Mouse (Mus musculus) midbrain, embryonic 14.5 days (tissue): ENCODE measurements around the gene Fastkd1. TPM values are rescaled to one million over a fixed set of nuclear protein-coding genes. Genes with fewer than 3 reads are reported as not detected.

ENCODE experiments used
- ATAC-seq: fragments of 200-750 bp; cut with Nextera tagmentation; 2 replicates; pipeline ENCODE4 v1.8.0; 2017; ENCODE audit warnings: moderate number of reproducible peaks, moderate library complexity; ENCODE audit not compliant: low FRiP score, low TSS enrichment
- DNase-seq: peaks from one replicate; pipeline ENCODE4 v3.0.0-alpha.2; 2015
- H3K27ac ChIP-seq: fragments of 300-500 bp; sonication (generic); replicated peaks from 2 replicates; pipeline ENCODE4 v1.5.1; 2014; ENCODE audit warnings: mild to moderate bottlenecking, low read depth, low read length, moderate library complexity
- H3K27me3 ChIP-seq: fragments of 300-500 bp; sonication (generic); 2 replicates; pipeline ENCODE4 v1.6.1; 2014; ENCODE audit warnings: low read length, control low read depth, mixed read lengths; ENCODE audit not compliant: control insufficient read depth, insufficient read depth
- H3K36me3 ChIP-seq: fragments of 300-500 bp; sonication (generic); 2 replicates; pipeline ENCODE4 v1.6.1; 2014; ENCODE audit warnings: low read length, control low read depth; ENCODE audit not compliant: control insufficient read depth, insufficient read depth
- H3K4me1 ChIP-seq: fragments of 300-500 bp; sonication (generic); 2 replicates; pipeline ENCODE4 v1.6.1; 2014; ENCODE audit warnings: mild to moderate bottlenecking, antibody characterized with exemption, low read length, control low read depth; ENCODE audit not compliant: control insufficient read depth, insufficient read depth
- H3K4me2 ChIP-seq: fragments of 300-500 bp; sonication (generic); 2 replicates; pipeline ENCODE4 v1.6.1; 2014; ENCODE audit warnings: mild to moderate bottlenecking, low read length, moderate library complexity
- H3K4me3 ChIP-seq: fragments of 300-500 bp; sonication (generic); replicated peaks from 2 replicates; pipeline ENCODE4 v1.5.1; 2014; ENCODE audit warnings: low read depth, low read length
- H3K9ac ChIP-seq: fragments of 300-500 bp; sonication (generic); replicated peaks from 2 replicates; pipeline ENCODE4 v1.6.1; 2014; ENCODE audit warnings: mild to moderate bottlenecking, low read length, moderate library complexity
- H3K9me3 ChIP-seq: fragments of 300-500 bp; sonication (generic); 2 replicates; pipeline ENCODE4 v1.6.1; 2016; ENCODE audit warnings: low read length, control low read depth, mixed read lengths; ENCODE audit not compliant: control insufficient read depth
- WGBS: fragments of 180-500 bp; shearing (Covaris S2); extraction: QIAGEN DNeasy Blood & Tissue Kit; methylation state at CpG from one replicate; pipeline ENCODE4 v1.1.7; 2014; 5-methylcytosine and 5-hydroxymethylcytosine counted together
- polyA plus RNA-seq: library from polyadenylated mRNA; unstranded; fragments of >200 nt; fragmentation: Nextera tagmentation; extraction: Ambion mirVana; gene quantifications from 2 replicates; pipeline ENCODE4 v1.2.1, GENCODE M21; 2014

Fastkd1 gene
- polyA plus RNA-seq, result 15.7 and 20.1 TPM in 2 replicates

DNA sequence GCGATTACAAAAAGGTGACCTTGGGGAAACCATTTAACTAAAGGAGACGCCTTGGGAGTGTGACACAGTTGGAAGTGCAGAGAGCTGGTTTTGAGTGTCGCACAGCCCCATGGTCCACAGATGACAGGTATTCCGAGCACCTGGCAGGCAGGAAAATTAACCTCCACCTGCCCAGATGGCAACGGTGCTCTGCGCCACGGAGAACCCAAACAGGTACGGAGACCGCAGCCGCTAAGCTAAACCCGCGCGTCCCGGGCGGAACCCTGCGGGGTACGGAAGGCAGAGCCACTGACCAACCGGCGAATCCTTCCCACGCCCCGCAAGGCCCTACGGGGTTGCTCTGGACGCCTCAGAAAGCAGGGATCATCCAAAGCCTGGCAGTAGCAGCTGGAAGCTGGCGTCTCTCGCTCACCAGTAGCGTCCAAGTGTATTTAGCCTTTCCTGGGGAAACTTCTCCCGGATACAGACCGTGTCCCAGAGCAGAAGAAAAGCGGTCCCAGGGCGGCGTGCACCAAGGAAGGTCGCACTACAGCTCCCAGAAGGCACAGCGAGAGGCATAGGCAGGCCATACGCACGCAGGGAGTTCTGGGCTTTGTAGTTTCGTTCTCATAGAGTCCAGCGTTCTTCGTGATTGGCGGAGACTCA, at the start of gene Fastkd1:
Fastkd1 (minus strand) TSS at position 536 of the 645 bp plus-strand sequence.
- no peaks in the 10 kb centered on the region for H3K9me3 ChIP-seq
- under 1% methylated on average over 39 of the region's 39 CpGs for WGBS
- 0 out of 2 replicates have a peak within 1 kb of the TSS, but pooled peaks have one; percentile 5 for H3K27ac ChIP-seq
- H3K4me1 ChIP-seq, result 0 out of 2 replicates have a peak, but pooled peaks cover 2% of the 10 kb centered on the region
- peak; percentile 95 for DNase-seq
- ATAC-seq, result peak; percentile 99
- 0 out of 2 replicates have a peak, but pooled peaks cover 9% of the 10 kb centered on the region for H3K36me3 ChIP-seq
- H3K4me3 ChIP-seq, result peak within 1 kb of the TSS; percentile 58
- no peaks in the 10 kb centered on the region for H3K27me3 ChIP-seq
- peak within 1 kb of the TSS; percentile 72 for H3K4me2 ChIP-seq
- peak within 1 kb of the TSS; percentile 60 for H3K9ac ChIP-seq

DNA sequence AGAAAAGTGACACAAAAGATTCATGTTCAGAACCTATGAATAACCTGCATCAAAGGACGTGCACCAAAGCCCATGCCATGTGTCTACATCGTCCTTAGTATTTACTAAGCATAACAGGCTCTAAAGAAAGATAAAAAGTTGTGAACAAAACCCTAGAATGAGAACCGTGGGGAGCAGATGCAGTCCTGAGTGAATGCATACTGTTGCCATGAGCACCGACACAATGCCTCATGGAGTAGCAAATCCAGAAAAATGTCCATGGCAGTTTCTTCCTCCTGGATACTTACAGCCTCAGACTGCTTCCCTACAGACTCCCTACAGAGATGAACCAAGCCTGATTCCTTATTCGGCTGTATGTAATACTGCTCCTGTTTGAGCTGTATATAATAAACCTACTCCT, 47.7 kb upstream of the Fastkd1 start:
- no peaks in the 10 kb centered on the region for H3K4me1 ChIP-seq
- no peak overlapping the region for H3K4me2 ChIP-seq
- DNase-seq (peak; percentile 21), ATAC-seq (no peak; the same call in 1 of the 2 replicates)
- no peaks in the 10 kb centered on the region for H3K9me3 ChIP-seq
- no peaks in the 10 kb centered on the region for H3K27me3 ChIP-seq
- no peak overlapping the region for H3K27ac ChIP-seq
- H3K36me3 ChIP-seq, result 0 out of 2 replicates have a peak, but pooled peaks cover 2% of the 10 kb centered on the region
- H3K9ac ChIP-seq, result no peak overlapping the region
- WGBS, result 9% methylated on average over 5 of the region's 5 CpGs
- H3K4me3 ChIP-seq, result no peak overlapping the region

DNA sequence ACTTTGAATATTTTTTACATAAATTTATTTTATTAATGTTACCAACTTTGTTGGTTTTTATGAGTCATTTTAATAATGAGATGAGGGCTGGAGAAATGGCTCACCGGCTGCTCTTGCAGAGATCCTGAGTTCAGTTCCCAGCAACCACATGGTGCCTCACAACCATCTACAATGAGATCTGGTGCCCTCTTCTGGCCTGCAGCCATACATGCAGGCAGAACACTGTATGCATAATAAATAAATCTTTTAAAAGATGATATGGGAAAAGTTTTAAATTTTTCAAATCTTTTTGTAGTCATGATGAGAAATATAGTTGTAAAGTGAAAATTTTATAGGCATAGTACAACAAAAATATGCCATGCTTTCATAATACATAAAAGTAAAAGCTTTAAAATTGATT, 31.8 kb upstream of the Fastkd1 start:
- Histone ChIP-seq H3K36me3 (peaks cover 66% of the 10 kb centered on the region), H3K9me3 (no peaks in the 10 kb centered on the region), H3K9ac (no peak overlapping the region), H3K27ac (no peak overlapping the region), H3K4me2 (no peak overlapping the region), H3K27me3 (no peaks in the 10 kb centered on the region), H3K4me1 (no peaks in the 10 kb centered on the region), H3K4me3 (no peak overlapping the region)
- no peak for DNase-seq
- WGBS, result 92% methylated on average over 1 of the region's 1 CpGs
- no peak for ATAC-seq

- DNase-seq (peak; percentile 21), ATAC-seq (no peak)
- no peaks in the 10 kb centered on the region for H3K27me3 ChIP-seq
- peak overlapping the region; percentile 69 for H3K4me2 ChIP-seq
- no peaks in the 10 kb centered on the region for H3K9me3 ChIP-seq
- peaks cover 10% of the 10 kb centered on the region; the same call in 1 of the 2 replicates for H3K4me1 ChIP-seq
- under 1% methylated on average over 13 of the region's 13 CpGs for WGBS
- H3K9ac ChIP-seq, result peak overlapping the region; percentile 85
- no peaks in the 10 kb centered on the region for H3K36me3 ChIP-seq
- H3K4me3 ChIP-seq, result peak overlapping the region; percentile 89
- peak overlapping the region; percentile 87 for H3K27ac ChIP-seq
These were observed 10.2 kb upstream of the Fastkd1 start for GRCm38 (mm10) chr2:69723519-69723825.

GRCm38 (mm10) chr2:69722650-69723518, 9.6 kb upstream of the Fastkd1 start:
- under 1% methylated on average over 90 of the region's 91 CpGs for WGBS
- peak; percentile 98 for ATAC-seq

GRCm38 (mm10) chr2:69722273-69722649, 8.9 kb upstream of the Fastkd1 start, which contains the start of gene Ppig:
Gene Ppig (plus strand): TSS chr2:69722545.
- no peak for DNase-seq
- no peaks in the 10 kb centered on the region for H3K27me3 ChIP-seq
- H3K27ac ChIP-seq, result peak within 1 kb of the TSS; percentile 87
- peak within 1 kb of the TSS; percentile 89 for H3K4me3 ChIP-seq
- no peak; the same call in none of the 2 replicates for ATAC-seq
- H3K9me3 ChIP-seq, result no peaks in the 10 kb centered on the region
- WGBS, result 4% methylated on average over 12 of the region's 12 CpGs
- H3K9ac ChIP-seq, result peak within 1 kb of the TSS; percentile 85
- H3K4me1 ChIP-seq, result peaks cover 10% of the 10 kb centered on the region; the same call in 1 of the 2 replicates
- H3K4me2 ChIP-seq, result peak within 1 kb of the TSS; percentile 69
- no peaks in the 10 kb centered on the region for H3K36me3 ChIP-seq

More at GRCm38 (mm10) chr2:69722650-69723518, 9.6 kb upstream of the Fastkd1 start:
- Histone ChIP-seq H3K4me2 (peak overlapping the region; percentile 69), H3K36me3 (no peaks in the 10 kb centered on the region), H3K9ac (peak overlapping the region; percentile 85), H3K9me3 (no peaks in the 10 kb centered on the region), H3K27ac (peak overlapping the region; percentile 87), H3K4me1 (peaks cover 10% of the 10 kb centered on the region; the same call in 1 of the 2 replicates), H3K27me3 (no peaks in the 10 kb centered on the region), H3K4me3 (peak overlapping the region; percentile 89)
- peak; percentile 99 for DNase-seq

- Histone ChIP-seq H3K4me1 (peaks cover 7% of the 10 kb centered on the region; the same call in 1 of the 2 replicates), H3K4me2 (no peak overlapping the region), H3K27ac (no peak overlapping the region), H3K9me3 (no peaks in the 10 kb centered on the region), H3K27me3 (no peaks in the 10 kb centered on the region), H3K9ac (no peak overlapping the region), H3K4me3 (no peak overlapping the region), H3K36me3 (no peaks in the 10 kb centered on the region)
- WGBS, result 81% methylated on average over 1 of the region's 1 CpGs
- DNase-seq (no peak), ATAC-seq (no peak)
These were observed 5.8 kb upstream of the Fastkd1 start for GRCm38 (mm10) chr2:69719121-69719520.

DNA sequence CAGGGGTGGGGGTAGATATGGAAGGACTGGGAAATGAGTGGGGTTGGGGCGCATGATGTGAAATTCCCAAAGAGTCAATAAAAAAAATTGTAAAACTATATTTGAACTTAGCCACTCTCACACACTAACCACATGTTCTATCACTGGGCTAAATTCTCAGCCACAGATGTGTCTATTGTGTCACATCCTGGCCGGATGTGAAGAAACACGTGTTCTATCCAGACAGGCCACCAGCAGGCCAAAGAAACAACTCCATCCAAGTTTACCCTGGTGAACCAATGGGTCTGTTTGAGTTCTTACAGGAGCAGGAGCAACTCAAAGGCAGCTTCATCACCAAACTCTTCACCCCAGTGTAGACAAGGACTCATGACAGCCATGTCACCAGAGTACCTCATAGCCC, 3.2 kb upstream of the Fastkd1 start:
- no peak overlapping the region for H3K4me2 ChIP-seq
- DNase-seq, result no peak
- no peaks in the 10 kb centered on the region for H3K36me3 ChIP-seq
- 0 out of 2 replicates have a peak, but pooled peaks cover 2% of the 10 kb centered on the region for H3K4me1 ChIP-seq
- no peaks in the 10 kb centered on the region for H3K27me3 ChIP-seq
- H3K9me3 ChIP-seq, result no peaks in the 10 kb centered on the region
- 86% methylated on average over 3 of the region's 3 CpGs for WGBS
- H3K4me3 ChIP-seq, result no peak overlapping the region
- no peak overlapping the region for H3K9ac ChIP-seq
- no peak overlapping the region for H3K27ac ChIP-seq
- no peak for ATAC-seq
